Mouse (Mus musculus) lung, adult 2 months (tissue): Measurements from ENCODE around the gene Gpc6.

ENCODE experiments used
- CTCF ChIP-seq: fragments of 200-500 bp; IDR thresholded peaks from 2 replicates; pipeline ENCODE4 v1.5.1; 2011; ENCODE audit warnings: mild to moderate bottlenecking, low read length, control low read depth; ENCODE audit not compliant: insufficient read depth
- POLR2A ChIP-seq: fragments of 200-500 bp; IDR thresholded peaks from 2 replicates; pipeline ENCODE4 v1.6.1; 2011; ENCODE audit warnings: low read depth, mild to moderate bottlenecking, control low read depth, low read length, borderline replicate concordance; ENCODE audit errors: extremely low read depth

GRCm38 (mm10) chr14:117376822-117377376 is 451.8 kb downstream of the Gpc6 start:
- TF ChIP-seq CTCF (no peak), POLR2A (no peak)
